Comparison of ENCODE assay signal across 7 mouse cellular contexts in the genomic region with DNA sequence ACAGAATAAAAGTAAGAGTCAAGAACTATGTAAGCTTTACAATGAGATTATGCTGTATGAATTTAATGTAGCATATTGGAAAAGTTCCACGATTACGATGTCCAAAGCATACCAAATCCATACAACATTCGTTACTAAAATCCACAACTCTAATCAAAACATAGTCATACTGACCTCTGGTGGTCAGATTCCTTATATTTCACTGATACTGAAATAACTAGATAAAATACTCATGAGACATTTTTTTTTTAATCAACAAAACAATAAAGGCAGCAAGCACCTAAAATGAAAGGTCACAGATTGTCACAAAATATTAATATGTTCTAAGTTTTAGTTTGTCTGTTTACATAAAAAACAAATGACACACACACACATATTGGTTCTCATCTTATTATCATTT. TPM values are rescaled to one million over a fixed set of nuclear protein-coding genes. Genes with fewer than 3 reads are reported as not detected.
DNase-seq lines count a peak whose midpoint lies in the region; ATAC-seq and TF ChIP-seq lines count a peak whose summit lies in the region.

No protein-coding gene starts in this region.

- no peak for ATAC-seq in heart, embryonic 15.5 days (replicated peaks; ENCODE audit: insufficient number of reproducible peaks, insufficient read depth, low FRiP score, low read depth)

- no peak for TF ChIP-seq POLR2A in brain, embryonic 14.5 days (IDR thresholded peaks at IDR 0.05; ENCODE audit: borderline replicate concordance, extremely low read depth, insufficient read depth, insufficient read length, poor library complexity, severe bottlenecking)

- no peak for TF ChIP-seq CTCF in brain, embryonic 14.5 days (IDR thresholded peaks at IDR 0.05; ENCODE audit: borderline replicate concordance, extremely low read depth, insufficient read depth, insufficient read length)

- H3K9me3 ChIP-seq in heart, embryonic 15.5 days (replicated peaks), result no peaks in the 10 kb centered on the region

- 0 out of 2 replicates have a peak overlapping the region, but pooled peaks have one; percentile 82 for H3K4me3 ChIP-seq in heart, embryonic 15.5 days

- H3K27ac ChIP-seq in heart, embryonic 15.5 days, result no peak overlapping the region

- peak overlapping the region; percentile 92; the same call in 1 of the 2 replicates for H3K4me2 ChIP-seq in heart, embryonic 15.5 days

- intact Hi-C loops in left cerebral cortex, postnatal 14 days (cut with DNase I), result loop anchor here (1.0 to 5.0 kb wide), 3 partner anchors 133 to 679 kb away; no protein-coding TSS in a partner anchor

- H3K27me3 ChIP-seq in heart, embryonic 15.5 days, result no peaks in the 10 kb centered on the region

- H3K36me3 ChIP-seq in heart, embryonic 15.5 days, result no peaks in the 10 kb centered on the region

- peak; percentile 8 to 57 for DNase-seq in left cerebral cortex, postnatal 14 days (ENCODE audit: low spot score in 2 of 2)
- no peak for DNase-seq in left cerebral cortex, adult 8-10 months (ENCODE audit: low spot score in 2 of 2)
- DNase-seq in brain, embryonic 14.5 days (ENCODE audit: low read depth), result peak; percentile 82
- peak; percentile 42 for DNase-seq in lung, postnatal 25 days (ENCODE audit: low spot score)
- no peak for DNase-seq in frontal cortex, postnatal 25 days (ENCODE audit: low spot score in 2 of 2)
- no peak for DNase-seq in adrenal gland, postnatal 25 days

- peaks cover 12% of the 10 kb centered on the region for H3K4me1 ChIP-seq in heart, embryonic 15.5 days (replicated peaks)

- 31% methylated on average over 3 of the region's 3 CpGs for WGBS in heart, embryonic 15.5 days

- no peak overlapping the region for H3K9ac ChIP-seq in heart, embryonic 15.5 days

RNA-seq across cellular contexts. Expression of a gene that starts 1.4 kb away (rescaled TPM):
- under 1 TPM; 0.61 to 0.77 TPM for total RNA-seq in left cerebral cortex, postnatal 14 days (2021)
- total RNA-seq in left cerebral cortex, adult 8-10 months (2022), result under 1 TPM; 0.21 to 0.78 (median 0.45) TPM
- polyA plus RNA-seq in brain, embryonic 14.5 days (2012; rRNA removed), result 8.7 and 13.2 TPM in 2 replicates
- polyA plus RNA-seq in heart, embryonic 15.5 days (2015; fragmentation: Nextera tagmentation; extraction: Ambion mirVana), result 27.0 and 31.6 TPM in 2 replicates
- total RNA-seq in adrenal gland, postnatal 25 days (2021), result 3.4 and 4.7 TPM in 2 replicates

RNA-seq across cellular contexts. Expression of a gene that starts 28.9 kb away (rescaled TPM):
- 10 to 100 TPM; 13.0 to 14.3 TPM for total RNA-seq in left cerebral cortex, postnatal 14 days (2021)
- 10 to 100 TPM; 10.2 to 12.9 (median 11.5) TPM for total RNA-seq in left cerebral cortex, adult 8-10 months (2022)
- polyA plus RNA-seq in brain, embryonic 14.5 days (2012; rRNA removed), result 1.5 and 2.6 TPM in 2 replicates
- polyA plus RNA-seq in heart, embryonic 15.5 days (2015; fragmentation: Nextera tagmentation; extraction: Ambion mirVana), result 0.24 and 0.39 TPM in 2 replicates
- 0.29 and 0.30 TPM in 2 replicates for total RNA-seq in adrenal gland, postnatal 25 days (2021)

Comparison
In these comparisons a context has a peak if more than half of its experiments do, and no peak if none do; other contexts are left out.
1. DNase-seq: peak in left cerebral cortex, postnatal 14 days (2 of 2), brain, embryonic 14.5 days (single experiment) and lung, postnatal 25 days (single experiment); none in left cerebral cortex, adult 8-10 months (0 of 2), frontal cortex, postnatal 25 days (0 of 2) and adrenal gland, postnatal 25 days (single experiment).